Mouse (Mus musculus): ENCODE measurements at regions not wholly inside any gene's neighbourhood (a gene's known extent, or its start where the extent isn't known, plus 50 kb on each side); places are given as distances from the start of the nearest gene placed in this dataset.

DNA sequence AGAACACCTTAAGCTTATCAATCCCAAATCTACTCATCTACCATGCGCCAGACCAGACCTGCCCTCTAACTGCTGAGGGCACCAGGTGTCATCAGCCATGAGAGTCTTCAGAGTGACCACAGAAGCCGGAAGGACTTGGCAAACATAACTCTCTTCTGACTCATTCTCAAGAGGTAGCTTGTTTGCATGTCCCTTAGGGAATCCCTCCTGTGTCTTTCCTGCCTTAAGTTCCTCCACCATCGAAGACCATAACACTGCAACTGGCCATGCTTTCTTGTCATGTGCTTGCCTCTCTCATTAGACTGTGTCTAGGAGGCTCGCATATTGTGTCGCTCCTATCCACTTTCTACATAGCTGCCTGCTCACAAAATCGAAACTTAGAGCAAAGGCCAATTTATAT, 226.1 kb upstream of the Ncam1 start:
- DNase-seq (ENCODE audit: low spot score in 2 of 2) = no peak

DNA sequence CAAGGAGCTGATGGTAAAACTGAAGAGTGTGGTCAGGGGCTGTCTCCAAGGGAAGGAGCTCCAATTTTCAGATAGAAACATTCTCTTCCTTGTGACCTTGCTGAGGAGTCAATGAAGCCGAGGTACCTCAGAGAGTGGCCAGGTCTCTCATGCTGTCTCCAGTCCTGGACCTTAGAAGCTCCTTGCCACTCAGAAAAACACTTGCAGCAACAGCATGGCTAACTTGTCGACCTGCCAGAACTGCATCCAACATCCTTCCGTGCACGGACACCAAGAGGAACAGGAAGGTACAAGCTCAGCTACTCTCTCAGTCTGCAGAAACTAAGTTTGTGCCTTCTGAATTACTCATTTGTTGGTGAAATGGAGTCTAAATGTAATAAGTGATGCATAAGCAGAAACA, 214.9 kb upstream of the Ncam1 start:
- DNase-seq (ENCODE audit: low spot score in 2 of 2) = no peak

DNA sequence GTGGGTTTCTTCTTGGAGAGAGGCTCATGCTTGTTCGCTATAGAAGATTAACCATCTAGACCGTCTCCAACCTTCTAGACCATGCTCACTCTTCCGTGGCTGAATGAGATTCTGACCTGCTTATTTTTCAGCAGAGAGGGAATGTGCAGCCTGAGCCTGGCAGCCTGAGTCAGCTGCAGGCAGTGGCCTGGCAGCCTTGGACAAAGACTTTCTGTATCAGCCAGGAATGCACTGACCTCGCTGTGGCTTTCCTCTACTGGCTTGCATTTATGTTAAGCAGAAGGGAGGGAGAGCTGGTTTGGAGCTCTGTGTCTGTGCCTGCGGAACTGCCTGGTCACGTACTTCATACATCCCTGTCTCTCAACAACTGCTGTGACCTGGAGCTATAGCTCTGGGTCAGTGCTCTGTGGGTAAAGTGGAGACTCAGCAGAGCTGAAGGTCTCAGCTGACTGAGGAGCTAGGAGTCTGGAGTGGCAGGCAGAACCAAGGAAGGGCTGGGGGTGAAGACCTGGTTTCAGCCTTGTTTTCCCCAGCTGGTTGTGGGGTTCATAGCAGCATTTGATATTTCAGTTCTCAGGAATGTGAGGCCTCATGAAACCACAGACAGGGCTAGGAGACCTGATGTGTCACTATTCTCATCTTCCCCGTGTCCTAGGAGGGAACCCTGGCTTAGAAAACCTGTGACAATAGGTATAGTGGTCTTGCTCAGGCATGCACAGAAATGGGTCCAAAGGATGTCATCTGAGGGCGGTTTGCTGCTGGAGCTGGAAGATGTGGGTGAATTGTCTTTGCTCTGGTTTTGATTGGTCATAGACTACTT, 207.2 kb upstream of the Ncam1 start:
- no peak for DNase-seq (ENCODE audit: low spot score in 2 of 2)

DNA sequence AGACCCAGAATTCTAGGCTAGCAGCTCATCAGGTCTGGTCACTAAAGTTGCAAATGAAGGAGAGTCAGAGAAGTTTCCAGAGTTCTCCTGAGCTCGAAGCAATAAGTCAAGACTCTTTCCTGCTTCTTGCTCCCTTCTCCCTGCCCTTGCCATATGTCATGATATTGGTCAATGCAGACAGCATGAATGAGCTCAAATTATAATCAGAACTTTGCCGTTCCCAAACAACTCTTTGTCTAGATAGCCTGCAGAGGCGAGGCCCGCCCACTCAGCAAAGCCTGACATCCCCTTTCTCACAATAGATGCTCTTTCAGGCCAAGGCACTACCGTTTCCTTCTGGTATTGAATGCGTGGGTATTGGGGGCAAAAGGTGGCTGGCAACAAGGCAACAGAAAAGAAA, 204.0 kb upstream of the Ncam1 start:
- no peak for DNase-seq (ENCODE audit: low spot score in 2 of 2)

DNA sequence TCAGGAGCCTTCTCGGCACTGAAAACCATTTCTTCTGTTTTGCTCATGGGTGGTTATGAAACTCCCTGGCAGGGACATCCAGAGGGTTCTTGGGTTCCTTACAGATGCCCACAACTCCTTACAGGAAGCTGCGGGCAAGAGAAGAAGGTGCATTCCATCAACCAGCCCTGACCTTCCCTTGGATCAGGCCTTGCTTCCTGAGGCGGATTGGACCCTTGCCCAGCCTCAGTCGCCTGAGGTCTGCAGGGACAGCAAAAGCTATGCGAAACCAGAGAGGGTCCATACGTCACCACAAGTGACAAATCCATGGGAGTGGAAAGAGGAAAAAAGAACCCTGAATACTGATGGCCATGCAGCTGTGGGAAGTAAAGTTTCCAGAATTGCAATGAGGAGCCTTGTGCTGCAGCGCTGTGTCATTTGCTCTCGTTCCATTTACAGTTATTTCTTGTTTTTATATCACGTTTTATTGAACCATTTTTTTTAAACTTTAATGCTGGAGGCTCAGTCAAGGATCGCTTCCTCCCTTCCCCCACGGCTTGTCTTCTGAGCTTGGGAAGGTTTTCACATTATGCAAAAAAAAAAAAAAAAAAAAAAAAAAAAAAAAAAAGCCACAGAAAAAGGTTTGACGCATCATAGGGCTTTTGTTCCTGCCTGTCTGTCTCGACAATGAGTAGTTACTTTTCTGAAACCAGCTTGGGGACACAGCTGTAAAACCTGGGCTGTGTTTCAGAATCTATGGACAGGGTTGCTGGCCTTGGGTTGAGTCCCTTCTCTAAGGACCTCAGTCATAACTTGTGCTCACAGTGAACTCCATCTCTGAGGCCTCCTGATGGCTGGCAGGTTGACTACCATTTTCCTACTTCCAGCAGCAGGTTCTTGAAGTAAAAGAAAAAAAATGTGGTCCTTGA, 202.0 kb upstream of the Ncam1 start:
- no peak for DNase-seq (ENCODE audit: low spot score in 2 of 2)

DNA sequence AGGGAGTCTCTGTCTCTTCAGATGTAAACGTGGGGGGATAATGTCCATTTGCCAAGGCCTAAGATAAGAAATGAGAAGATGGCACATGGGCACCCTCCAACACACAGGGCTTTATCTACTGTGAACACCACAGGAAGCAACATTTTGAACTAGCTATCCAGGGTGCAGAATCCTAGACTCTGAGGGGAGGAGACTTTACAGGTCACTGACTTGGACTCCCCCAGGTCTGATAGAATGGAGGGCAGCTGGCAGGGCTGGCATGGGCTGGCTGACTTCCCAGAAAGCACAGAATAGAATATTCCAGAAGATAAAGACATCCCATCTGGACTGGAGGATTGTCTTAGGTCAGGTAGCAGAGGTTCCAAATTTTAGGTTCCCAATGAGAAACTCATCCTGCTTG, 201.2 kb upstream of the Ncam1 start:
- no peak for DNase-seq (ENCODE audit: low spot score in 2 of 2)

DNA sequence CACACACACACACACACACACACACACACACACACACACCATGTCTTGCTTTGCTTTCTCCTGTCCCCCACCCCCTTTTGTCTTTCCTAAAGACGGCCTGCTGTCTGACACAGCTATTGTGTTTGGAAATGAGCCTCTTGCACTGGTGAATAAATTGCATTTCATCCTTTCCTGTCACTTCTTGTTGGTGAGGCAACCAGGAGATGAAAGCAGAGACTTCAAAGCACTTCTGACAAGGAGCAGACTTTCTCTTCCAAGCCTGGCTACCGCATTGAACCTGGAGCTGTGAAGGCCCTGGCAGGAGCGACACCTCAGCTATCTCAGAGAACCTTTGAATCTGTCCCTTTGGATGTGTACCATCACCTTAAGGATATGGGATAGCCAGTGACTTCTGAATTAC, 199.4 kb upstream of the Ncam1 start:
- DNase-seq (ENCODE audit: low spot score in 2 of 2) = no peak

DNA sequence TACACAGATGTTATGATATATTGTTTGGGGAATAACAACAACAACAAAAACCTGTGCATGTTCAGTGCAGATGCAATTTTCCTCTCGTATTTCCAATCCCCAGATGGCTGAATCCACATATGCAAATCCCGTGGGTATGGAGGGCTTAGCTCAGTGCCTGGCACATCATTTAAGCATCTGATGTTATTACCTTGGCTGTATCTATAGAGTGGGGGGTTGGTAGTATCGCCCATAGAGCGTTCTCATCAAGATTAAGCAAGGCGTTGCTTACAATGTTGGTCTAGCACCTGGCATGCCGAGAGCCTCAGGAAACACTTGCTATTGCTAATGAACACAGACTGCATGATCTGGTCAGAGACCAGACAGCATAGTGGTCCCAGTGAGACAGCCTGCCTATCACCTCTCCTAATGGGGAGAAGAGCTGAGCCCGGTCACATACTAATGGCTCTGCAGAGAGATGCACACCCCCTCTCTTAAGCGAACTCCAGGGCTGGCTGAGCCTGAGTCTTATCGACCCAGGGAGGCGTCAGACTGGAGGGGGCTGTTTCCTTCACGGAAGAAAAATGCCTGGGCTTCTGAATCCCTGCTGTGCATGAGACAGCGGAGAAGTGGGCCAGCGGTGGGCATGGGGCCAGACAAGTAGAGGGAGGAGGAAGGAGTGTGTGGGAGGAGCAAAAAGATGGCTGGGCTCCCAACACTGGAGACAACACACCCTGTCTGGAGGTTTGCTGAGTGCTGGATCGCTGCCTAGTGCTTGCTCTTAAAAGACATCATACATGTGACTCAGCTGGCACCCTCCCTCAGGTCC, 190.9 kb upstream of the Ncam1 start:
- peak; percentile 84 to 89 for DNase-seq (ENCODE audit: low spot score in 2 of 2)

DNA sequence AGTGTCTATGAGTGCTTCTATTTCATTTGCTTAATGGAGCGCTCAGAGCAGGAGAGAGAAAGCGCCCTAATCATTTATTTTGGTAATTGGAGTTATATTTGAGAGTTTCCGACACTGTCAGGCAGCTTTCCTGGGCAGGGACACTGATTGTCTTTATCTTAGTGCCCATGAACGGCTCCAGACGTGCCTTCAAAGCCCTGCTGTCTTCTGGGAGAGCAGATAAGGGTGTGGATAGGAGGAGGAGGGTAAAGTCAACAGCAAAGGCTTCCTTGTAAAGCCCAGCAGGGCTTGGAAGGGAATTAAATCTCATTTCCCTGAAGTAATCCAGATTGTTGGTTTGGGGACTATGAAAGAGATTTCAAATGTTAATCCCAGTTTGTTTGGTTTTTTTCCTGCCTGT, 189.3 kb upstream of the Ncam1 start:
- DNase-seq (ENCODE audit: low spot score in 2 of 2) = no peak

DNA sequence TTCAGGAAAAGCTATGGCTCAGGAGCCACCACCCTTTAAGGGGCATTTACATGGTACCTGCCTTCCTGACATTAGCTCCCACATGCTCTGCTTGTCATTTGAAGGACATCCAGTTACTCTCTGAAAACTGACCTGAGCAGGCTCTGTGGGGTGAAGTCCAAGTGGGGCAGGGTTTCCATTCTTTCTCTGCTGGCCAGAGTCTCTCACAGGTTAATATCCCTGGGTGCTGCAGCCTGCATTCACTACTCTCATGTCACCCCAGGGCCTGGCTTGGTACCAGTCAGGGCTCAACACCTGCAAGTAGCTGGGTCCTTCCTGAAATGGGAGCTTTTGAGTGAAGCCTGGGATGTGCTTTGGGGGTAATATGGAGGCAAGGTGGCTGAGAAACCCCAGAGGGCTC, 188.8 kb upstream of the Ncam1 start:
- DNase-seq (ENCODE audit: low spot score in 2 of 2) = no peak

DNA sequence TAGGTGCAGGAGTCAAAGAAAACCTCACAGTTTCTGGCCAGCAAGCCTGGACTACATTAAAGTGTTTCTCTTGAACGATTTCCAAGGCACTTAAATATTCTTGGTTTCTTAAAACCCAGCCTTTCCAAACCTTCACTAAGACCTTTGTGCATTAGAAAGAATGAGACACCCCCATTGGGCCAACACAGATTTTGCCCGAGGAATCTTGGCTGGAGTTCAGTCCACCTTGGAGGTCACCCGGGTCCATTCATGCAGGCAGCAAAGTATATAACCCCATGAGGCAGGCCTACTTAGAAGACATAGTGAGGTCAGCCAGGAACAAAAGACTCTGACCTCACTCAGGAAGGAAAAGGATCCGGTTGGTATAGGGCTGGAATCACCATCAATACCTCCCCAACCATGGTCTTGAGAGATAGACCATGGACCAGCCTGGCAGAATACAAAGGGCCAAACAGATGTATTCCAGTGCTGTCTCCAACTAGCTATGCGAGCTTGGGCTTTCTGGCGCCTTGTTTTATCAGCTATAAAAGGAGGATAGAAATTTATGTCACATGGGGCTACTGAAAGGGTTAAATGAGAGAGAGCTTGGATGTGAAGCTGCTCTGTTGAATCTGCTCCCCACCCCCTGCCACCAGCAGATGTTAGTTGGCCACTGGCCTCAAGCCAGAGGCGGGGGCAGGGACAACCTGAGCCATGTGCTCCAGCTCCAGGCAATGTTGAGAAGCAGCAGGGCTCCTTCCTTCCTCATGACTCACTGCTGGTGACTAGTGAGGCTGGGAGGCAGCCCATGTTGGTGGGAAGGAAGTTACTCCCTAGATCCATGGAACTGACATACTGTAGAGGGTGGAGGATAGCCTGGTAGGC, 181.9 kb upstream of the Ncam1 start:
- DNase-seq (ENCODE audit: low spot score in 2 of 2) = peak; percentile 60 to 75

DNA sequence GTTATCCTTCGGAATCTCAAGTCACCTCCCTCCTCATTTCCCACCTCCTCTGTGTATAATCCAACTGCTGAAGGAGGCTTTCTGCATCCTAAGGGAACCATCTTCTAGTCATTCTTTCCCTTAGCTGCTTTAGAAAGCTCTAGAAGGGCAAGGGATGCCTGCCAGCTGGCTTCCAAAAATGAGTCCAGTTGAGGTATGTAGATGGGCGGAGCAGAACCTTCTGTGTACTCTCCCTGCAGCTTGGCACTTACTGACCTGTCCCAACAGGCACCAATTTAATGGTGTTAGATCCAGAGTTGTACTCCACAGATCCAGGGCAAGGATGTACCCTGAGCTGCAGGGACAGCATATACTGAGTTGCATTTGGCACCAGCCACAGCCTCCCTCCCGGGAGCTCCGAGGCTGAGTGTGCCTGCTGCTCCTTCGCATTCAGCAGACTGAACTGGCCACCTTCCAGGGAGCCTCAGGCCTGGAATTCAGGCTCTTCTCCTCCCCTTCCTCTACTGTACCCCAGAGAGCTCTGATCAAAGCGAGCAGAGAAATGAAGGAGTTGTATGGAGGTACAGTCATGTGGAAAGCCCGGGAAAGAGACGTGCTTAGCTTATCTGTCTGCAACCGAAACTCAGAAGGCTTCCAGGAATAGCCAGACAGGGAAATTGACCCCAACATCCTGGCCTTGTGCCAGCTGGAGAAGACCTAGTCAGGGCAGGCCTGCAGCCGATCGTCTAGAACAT, 177.4 kb upstream of the Ncam1 start:
- peak; percentile 47 to 54 for DNase-seq (ENCODE audit: low spot score in 2 of 2)

DNA sequence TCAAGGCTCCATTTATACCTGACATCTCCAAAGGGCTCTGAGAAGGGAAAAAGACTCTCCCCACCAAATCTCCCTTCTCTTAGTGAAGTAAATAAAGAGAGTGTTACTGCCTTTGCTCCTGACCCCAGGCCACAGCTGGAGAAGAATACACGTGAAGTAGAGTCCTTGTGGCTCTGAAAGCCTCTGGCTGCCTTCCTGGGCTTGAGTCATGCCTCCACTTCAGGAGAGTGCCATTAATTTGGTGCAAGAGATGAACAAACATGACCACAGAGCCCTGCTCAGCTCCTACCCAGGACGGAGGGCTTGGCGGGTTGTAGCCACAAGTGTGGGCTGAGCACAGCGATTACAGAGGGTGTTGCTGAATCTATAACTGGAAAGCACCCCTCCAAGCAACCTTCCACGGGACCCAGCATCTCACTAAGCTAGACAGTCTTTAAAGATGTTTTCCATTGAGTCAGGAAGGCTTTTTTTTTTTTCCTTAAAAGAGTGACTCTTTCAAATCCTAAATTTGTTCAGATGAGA, 175.3 kb upstream of the Ncam1 start:
- DNase-seq (ENCODE audit: low spot score in 2 of 2) = no peak

DNA sequence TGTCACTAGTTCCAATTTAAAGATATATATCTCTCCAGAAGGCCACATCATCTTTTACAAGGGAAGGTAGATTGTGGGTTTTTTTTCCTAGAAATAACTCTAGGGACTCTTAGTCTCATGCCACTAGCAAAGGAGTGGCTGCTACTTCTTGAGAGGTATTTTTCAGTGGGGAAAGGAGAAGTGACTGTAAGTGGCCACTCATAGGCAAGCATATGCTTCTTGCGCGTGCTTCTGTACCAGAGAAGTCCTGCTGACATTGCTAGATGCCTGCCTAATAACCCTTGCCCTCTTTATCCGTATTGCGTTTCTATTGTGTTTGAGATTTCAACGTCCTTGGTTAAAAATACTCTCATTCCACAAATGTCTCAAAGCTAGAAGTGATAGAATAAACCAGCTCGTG, 170.7 kb upstream of the Ncam1 start:
- no peak for DNase-seq (ENCODE audit: low spot score in 2 of 2)

DNA sequence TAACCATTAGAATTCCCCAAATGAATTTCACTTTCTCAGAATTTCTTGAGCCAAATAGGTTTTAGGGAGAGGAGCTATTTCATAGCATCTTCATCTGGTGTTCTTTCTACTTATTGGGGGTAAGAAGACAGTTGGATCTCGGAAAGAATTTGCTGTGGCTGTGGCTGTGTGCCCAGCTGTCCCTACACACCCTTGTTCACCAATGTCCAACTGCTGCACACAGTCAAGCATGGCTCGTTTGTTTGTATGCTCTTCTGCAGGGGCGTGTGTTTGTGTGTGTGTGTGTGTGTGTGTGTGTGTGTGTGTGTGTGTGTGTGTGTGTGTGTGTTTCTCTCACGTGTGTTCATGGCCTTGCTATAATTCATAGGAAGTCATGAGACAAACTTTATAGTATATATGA, 165.9 kb upstream of the Ncam1 start:
- no peak for DNase-seq (ENCODE audit: low spot score in 2 of 2)

DNA sequence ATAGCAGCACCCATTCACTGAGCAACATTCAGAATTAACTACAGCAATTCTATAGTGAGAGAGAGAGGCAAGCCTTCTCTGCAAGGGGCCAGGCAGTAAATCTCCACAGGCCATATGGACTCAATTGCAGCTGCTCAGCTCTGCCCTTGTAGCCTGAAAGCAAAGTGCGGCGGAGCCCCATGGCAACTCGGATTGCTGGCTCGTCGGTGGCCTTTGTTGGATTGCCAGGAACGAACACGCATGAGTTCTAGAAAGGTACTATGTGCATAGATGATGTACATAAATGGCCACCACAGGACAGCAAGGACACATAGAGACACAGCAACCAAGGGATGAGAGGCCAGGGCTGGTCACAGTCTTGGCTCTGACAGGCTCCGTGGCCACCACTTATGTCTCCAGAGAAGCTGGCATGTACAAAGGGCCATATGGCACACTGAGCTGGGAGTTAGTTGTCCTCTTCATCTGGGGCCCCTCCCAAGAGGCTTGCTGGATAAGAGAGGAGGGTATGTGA, 163.9 kb upstream of the Ncam1 start:
- no peak for DNase-seq (ENCODE audit: low spot score in 2 of 2)

DNA sequence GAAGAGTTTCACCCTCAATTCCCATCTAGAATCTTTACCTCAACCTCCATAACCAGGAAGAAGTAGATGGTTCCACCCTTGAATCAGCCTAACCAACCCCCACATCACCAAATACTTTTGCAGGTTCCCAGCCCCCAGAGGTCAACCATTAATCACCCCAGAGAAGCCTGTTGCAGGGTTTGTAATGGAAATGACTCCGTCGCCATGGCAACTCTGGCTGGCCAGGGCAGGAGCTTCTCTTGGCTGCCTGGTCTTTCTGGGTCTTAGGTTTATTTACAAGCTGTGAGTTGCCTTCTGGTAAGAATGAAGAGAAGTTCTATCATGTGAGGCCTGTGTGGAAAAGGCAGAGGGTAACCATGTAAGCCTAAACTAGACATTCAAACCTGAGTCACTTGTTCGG, 163.2 kb upstream of the Ncam1 start:
- no peak for DNase-seq (ENCODE audit: low spot score in 2 of 2)

DNA sequence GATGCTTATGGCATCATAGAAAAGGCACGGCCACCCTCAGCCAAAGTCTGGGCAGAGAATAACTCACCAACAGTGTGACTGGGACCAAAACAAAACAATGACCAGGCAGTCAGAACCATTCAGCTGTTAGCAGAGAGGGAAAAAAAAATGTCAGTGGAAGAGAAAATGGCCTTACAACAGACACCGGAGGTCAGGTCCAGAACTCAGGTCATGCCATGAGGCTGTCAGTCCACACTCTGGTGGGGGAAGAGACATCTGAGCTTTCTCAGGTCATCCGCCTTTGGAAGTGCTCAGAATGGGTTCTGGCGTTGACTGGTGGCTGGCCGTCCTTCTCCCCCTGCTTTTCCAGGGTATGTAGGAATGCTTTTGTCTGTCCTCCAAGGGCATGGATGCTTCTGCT, 162.6 kb upstream of the Ncam1 start:
- DNase-seq (ENCODE audit: low spot score in 2 of 2) = no peak

DNA sequence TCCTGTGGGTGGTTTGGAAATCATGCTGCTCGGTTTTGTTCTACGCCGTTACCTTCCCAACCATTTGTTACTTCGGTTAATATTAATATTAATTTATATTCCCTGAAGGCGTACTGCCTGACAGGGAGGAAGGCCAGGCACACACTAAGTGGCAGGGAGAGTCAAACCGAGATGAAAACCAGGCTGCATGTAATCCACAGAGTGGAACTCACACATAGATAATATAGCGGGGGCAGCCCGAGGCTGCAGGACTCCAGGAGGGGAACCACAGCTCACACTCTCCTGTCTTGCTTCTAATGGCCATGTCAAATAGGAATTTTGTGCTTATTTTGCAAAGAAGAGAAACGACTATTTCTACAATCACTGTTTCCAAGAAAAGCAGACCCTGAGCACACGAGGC, 161.3 kb upstream of the Ncam1 start:
- DNase-seq (ENCODE audit: low spot score in 2 of 2) = no peak

DNA sequence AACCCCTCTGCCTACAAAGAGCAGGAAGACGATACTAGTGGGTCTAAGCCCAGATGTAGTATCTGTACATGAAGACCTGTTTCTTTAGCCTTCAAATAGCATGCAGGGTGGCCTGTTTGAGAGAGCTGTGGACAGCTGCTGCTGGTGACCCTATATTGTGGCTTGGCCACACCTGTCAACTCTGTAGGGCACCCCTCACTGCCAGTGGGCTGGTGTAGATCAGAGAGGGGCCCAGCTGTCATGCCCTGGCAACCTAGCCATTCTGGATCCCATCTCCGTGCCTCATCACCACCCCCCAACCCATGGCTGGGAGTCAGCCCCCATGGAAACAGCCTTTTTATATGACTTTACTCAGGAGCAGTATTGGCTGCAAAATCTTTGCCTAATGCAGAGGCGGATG, 160.2 kb upstream of the Ncam1 start:
- no peak for DNase-seq (ENCODE audit: low spot score in 2 of 2)
